ENCODE assay signal across 1 mouse cellular context in genomic region chr15:100721445-100721844, GRCm38 (mm10).
TF ChIP-seq lines count a peak whose summit lies in the region.

No protein-coding gene starts in this region.

TF ChIP-seq in MEL, 35 proteins besides CTCF, POLR2A, EP300 and RAD21:
- TF ChIP-seq POLR2AphosphoS5 (IDR thresholded peaks at IDR 0.05; ENCODE audit: borderline replicate concordance, low read depth, low read length) (no peak), SMC3 (IDR thresholded peaks at IDR 0.05; ENCODE audit: low read depth, low read length) (peak; percentile 20; the same call in 1 of the 2 replicates), MAZ (IDR thresholded peaks at IDR 0.05; ENCODE audit: low read depth, low read length) (no peak), ELF1 (IDR thresholded peaks at IDR 0.05; ENCODE audit: low read depth, low read length) (no peak), TCF12 (IDR thresholded peaks at IDR 0.05; ENCODE audit: low read depth, low read length) (no peak)
